Mouse (Mus musculus) kidney, postnatal 36 days (tissue): ENCODE results near the gene Dcun1d1.

Source experiments
- DNase-seq, 2 experiments: peaks; one replicate each; pipeline ENCODE4 v3.0.0; 2021 to 2022; ENCODE audit warnings: mixed read lengths in 2 of 2

Gene Dcun1d1

DNA sequence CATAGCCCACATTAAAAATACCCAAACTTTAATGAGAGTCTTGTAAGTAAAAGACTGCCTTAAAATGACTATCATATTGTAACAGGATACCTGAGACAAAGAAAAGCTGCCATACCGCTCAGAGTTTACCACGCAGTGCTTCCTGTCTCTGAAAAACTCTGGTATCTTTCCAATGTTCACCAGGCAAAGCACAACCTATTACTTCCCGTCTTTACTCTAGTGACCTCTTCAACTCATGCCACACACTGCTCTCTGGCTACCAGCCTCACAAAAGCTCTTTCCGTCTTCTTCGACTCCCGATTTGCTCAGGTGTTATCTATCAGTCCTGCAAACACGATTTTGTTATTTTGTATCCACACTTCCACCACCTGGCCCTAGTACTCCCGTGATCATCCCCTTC lies 7.4 kb downstream of the Dcun1d1 start:
- DNase-seq: no peak

DNA sequence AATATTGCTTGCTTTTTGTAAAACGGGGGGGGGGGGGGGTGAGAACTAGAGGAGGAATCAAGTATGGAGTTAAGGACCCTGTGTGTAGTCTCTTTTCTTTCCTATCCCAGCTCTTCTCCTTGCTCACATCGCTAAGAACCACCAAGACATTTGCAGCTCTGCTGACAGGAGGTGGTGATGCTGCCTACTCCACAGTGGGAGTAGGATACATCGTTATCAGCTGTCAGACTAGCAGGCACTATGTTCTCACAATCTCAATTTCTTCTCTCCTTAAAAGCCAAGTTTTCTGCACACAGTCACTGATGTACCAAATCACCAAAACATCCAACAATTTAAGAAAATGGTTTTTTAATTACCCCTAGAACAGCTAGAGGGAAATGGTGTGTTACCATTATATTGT lies 7.8 kb downstream of the Dcun1d1 start:
- no peak for DNase-seq

GRCm38 (mm10) chr3:35925852-35926251 lies 11.4 kb downstream of the Dcun1d1 start:
- DNase-seq: peak in 1 of 2 experiments; percentile 24

DNA sequence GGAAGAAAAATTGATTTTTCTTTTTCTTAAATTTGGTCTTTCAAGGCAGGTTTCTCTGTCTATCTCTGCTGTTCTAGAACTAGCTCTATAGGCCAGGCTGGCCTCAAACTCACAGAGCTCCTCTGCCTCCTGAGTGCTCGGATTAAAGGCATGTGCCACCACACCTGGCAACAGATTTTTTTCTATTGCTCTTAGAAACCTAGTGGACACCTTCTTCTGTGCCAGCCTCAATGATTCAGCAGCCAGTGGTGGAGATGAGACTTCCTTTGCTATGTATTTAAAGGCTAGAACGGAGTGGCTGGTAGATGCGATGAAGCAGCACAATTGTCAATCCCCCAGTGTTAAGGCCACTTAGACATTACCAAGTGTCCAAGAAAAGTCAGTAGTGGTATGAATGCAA lies 13.2 kb downstream of the Dcun1d1 start:
- no peak for DNase-seq

GRCm38 (mm10) chr3:35923495-35923894 lies 13.8 kb downstream of the Dcun1d1 start:
- no peak for DNase-seq

DNA sequence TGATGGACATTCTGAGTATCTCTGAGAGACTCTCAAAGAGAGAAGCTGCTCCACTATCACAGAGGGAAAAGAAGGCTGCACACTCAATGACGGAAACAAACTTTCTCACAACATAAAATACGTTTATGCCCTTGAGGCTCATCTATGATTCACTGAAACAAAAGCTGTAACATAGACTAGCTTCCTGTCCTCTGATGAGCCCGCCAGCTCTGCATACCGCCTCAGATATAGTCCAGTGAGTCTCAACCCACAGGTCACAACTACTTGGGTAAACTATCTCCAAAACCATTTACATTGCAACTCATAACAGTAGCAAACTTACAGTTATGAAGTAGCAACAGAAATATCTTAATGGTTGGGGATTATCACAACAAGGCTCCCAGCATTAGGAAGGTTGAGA lies 14.7 kb downstream of the Dcun1d1 start:
- no peak for DNase-seq

GRCm38 (mm10) chr3:35918229-35918628 lies 19.0 kb downstream of the Dcun1d1 start:
- DNase-seq: no peak

GRCm38 (mm10) chr3:35908982-35909680 lies 28.1 kb downstream of the Dcun1d1 start:
- no peak for DNase-seq

GRCm38 (mm10) chr3:35900555-35901204 lies 36.6 kb downstream of the Dcun1d1 start:
- no peak for DNase-seq

- no peak for DNase-seq
These were observed 38.1 kb downstream of the Dcun1d1 start for GRCm38 (mm10) chr3:35899109-35899508.

DNA sequence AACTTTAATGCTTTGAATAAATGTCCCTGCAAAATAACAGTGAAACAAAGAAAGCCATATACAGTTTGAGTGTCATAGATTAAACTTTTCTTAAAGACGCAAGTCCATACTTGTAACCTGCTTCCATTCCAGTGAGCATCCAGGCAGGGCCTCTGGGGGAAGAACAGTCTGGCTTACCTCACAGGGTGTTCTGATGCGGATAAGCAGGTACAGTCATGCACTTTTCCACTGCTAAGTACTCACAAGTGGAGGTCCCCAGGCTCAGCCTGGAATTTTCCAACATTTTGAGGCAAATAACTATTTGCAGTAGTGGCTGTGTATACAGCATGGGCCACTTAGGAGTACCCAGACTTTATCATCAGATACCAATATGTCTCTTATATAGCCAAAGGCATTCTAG lies 39.3 kb downstream of the Dcun1d1 start:
- DNase-seq: no peak

GRCm38 (mm10) chr3:35893156-35893555 lies 44.1 kb downstream of the Dcun1d1 start:
- no peak for DNase-seq

DNA sequence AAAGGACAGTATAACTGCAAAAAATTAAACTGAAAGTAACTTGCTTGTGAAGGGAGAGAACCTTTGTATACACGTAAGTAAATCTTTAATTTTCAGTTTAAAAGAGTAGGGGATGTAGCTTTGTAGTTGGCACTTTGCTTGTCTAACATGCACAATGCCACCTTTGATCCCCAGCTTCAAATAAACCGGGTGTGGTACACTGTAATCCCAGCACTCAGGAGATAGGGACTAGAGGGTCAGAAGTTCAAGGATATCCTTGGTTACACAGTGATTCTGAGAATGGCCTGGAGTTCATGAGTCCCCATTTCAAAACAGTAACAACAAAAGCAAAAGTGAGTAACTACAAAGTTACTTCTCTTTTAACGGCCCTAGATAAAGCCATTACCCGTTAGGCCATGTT lies 46.1 kb downstream of the Dcun1d1 start:
- peak in 1 of 2 experiments; percentile 13 for DNase-seq

DNA sequence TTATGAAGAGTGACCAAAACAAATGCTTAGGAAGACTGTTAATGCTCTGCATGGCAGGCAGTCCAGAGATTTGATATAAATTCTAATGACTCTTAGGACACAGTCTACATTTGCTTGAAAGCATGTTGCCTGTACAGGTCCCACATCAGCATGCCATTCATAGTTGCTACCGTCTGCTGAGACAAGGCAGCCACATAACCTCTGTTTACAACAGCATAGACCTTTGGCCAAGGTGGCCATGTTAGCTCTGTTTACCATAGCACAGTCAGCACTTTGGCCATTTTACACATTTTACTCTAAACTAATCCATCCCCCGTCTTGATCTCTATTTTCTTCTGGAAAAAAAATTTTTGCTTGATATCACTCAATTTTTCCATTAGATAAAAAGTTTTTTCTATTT lies 47.7 kb downstream of the Dcun1d1 start:
- no peak for DNase-seq

- no peak for DNase-seq
These were observed 54.0 kb downstream of the Dcun1d1 start for GRCm38 (mm10) chr3:35883267-35883666.

- no peak for DNase-seq
These were observed 87.9 kb downstream of the Dcun1d1 start for GRCm38 (mm10) chr3:35849326-35849725.
